Mouse (Mus musculus) myocyte (in vitro differentiated cells): ENCODE data around the gene Mamstr.

ENCODE experiments used
- CEBPB ChIP-seq: IDR thresholded peaks from 2 replicates; pipeline ENCODE4 v1.6.1; 2011; ENCODE audit warnings: mild to moderate bottlenecking, moderate library complexity; ENCODE audit not compliant: poor library complexity, insufficient read depth, severe bottlenecking
- E2F4 ChIP-seq: IDR thresholded peaks from one replicate; pipeline ENCODE4 v1.6.1; 2011; ENCODE audit warnings: mild to moderate bottlenecking, control low read depth, moderate library complexity; ENCODE audit not compliant: insufficient read depth
- MAX ChIP-seq: IDR thresholded peaks from one replicate; pipeline ENCODE4 v1.6.1; 2011; ENCODE audit warnings: low read depth, mild to moderate bottlenecking, control low read depth
- MYOG ChIP-seq, 3 experiments: IDR thresholded peaks; one replicate each; pipeline ENCODE4 v1.6.1; 2011; ENCODE audit warnings: control low read depth in 2 of 3, low read depth in 2 of 3, mild to moderate bottlenecking in 2 of 3; ENCODE audit not compliant: insufficient read length in 2 of 3, control insufficient read depth in 1 of 3, insufficient read depth in 1 of 3
- POLR2A ChIP-seq: IDR thresholded peaks from one replicate; pipeline ENCODE4 v1.6.1; 2011; ENCODE audit warnings: low read depth, mild to moderate bottlenecking, control low read depth, moderate library complexity; ENCODE audit not compliant: insufficient read length
- POLR2AphosphoS2 ChIP-seq: IDR thresholded peaks from one replicate; pipeline ENCODE4 v1.6.1; 2011; ENCODE audit warnings: low read depth, control low read depth; ENCODE audit not compliant: insufficient read length
- SRF ChIP-seq: IDR thresholded peaks from one replicate; pipeline ENCODE4 v1.6.1; 2011; ENCODE audit warnings: low read depth; ENCODE audit not compliant: control insufficient read depth, insufficient read length
- TCF12 ChIP-seq: IDR thresholded peaks from one replicate; pipeline ENCODE4 v1.6.1; 2011; ENCODE audit warnings: mild to moderate bottlenecking, control low read depth; ENCODE audit not compliant: poor library complexity, insufficient read depth, severe bottlenecking
- USF1 ChIP-seq: IDR thresholded peaks from one replicate; pipeline ENCODE4 v1.6.1; 2011; ENCODE audit warnings: low read depth, mild to moderate bottlenecking, control low read depth, moderate library complexity

DNA sequence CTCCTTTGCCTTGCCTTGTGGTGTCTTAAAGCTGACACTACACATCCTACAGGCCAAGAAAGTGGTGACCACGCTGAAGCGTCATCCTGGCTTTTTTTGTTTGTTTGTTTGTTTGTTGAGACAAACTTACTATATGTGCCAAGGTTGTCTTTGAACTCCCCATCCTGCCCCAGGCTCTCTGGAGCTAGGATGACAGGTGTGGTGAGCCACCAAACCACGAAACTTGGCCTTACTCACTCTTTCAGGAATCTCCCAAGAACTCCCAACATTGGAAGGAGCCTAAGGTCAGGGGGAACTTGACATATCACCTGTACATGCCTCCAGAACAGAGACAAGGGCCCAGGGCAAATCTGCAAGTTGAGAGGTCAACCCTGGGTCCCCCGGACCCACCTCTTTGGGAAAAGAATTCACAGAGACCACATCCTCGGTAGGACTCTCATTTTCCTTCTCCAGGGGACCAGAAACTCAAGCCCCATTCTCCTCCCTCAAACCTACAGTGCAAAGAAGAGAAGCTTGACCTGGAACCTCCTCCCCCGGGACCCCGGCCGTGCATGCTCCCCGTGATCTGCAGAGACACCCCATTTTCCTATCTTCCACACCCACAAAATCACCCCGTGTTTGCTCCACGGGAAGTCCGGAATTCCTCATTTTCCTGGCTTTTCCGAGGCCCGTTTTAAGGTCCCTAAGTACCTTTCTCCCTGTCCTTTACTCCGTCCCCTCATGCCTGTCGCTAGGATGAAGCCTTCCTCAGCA lies 2.9 kb downstream of the Mamstr start:
- TF ChIP-seq POLR2A (no peak), CEBPB (no peak), E2F4 (no peak), USF1 (no peak), POLR2AphosphoS2 (no peak), MYOG (IDR thresholded peaks at IDR 0.05; ENCODE audit: control insufficient read depth in 1 of 3, insufficient read depth in 1 of 3, insufficient read length in 2 of 3, low read depth in 2 of 3) (peak in 2 of 3 experiments; percentile 3 to 57), SRF (no peak), MAX (no peak), TCF12 (no peak)
